Mouse (Mus musculus) E14TG2a.4 (cell line): ENCODE results near the gene Slc15a4.

Experiments
- CTCF ChIP-seq: conservative IDR thresholded peaks from 2 replicates; pipeline ENCODE4 v1.5.1; 2014; ENCODE audit warnings: low read length
- NANOG ChIP-seq: IDR thresholded peaks from 2 replicates; pipeline ENCODE4 v1.6.1; 2014; ENCODE audit warnings: borderline replicate concordance, low read length, mixed read lengths

DNA sequence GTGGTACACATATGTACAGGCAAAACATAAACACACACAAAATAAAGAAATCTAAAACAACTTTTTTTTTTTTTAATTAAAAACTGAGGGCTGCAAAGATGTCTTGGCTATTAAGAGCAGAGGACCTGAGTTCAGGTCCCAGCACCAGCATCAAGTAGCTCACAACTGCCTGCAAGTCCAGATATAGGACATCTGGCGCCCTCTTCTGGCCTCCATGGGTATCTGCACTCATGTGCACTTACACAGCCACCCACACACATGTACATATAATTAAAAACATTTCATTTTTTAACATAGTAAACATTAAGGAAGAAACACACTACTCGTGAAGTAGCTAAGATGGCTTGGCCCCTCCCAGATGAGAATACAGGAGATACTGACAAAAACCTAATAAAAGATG lies 25.6 kb upstream of the Slc15a4 start:
- TF ChIP-seq CTCF (peak; percentile 51), NANOG (no peak)
